Mouse (Mus musculus) thymus, adult 2 months (tissue): ENCODE measurements at regions not wholly inside any gene's neighbourhood (a gene's known extent, or its start where the extent isn't known, plus 50 kb on each side); places are given as distances from the start of the nearest gene placed in this dataset.

Source experiments
- DNase-seq: peaks from one replicate; pipeline ENCODE4 v3.0.0; 2021
- H3K27ac ChIP-seq: fragments of 200-500 bp; 2 replicates; pipeline ENCODE4 v1.5.1; 2012; ENCODE audit warnings: low read length, control low read depth; ENCODE audit not compliant: control insufficient read depth, insufficient read depth
- H3K27me3 ChIP-seq: fragments of 200-500 bp; 2 replicates; pipeline ENCODE4 v1.6.1; 2012; ENCODE audit warnings: mild to moderate bottlenecking, low read length, moderate library complexity, mixed read lengths; ENCODE audit not compliant: control insufficient read depth, insufficient read depth
- H3K36me3 ChIP-seq: fragments of 200-500 bp; 2 replicates; pipeline ENCODE4 v1.6.1; 2012; ENCODE audit warnings: mild to moderate bottlenecking, low read length, moderate library complexity; ENCODE audit not compliant: control insufficient read depth, insufficient read depth
- H3K4me1 ChIP-seq: fragments of 200-500 bp; replicated peaks from 2 replicates; pipeline ENCODE4 v1.6.1; 2012; ENCODE audit warnings: low read length; ENCODE audit not compliant: control insufficient read depth, insufficient read depth
- H3K4me3 ChIP-seq: fragments of 200-500 bp; 2 replicates; pipeline ENCODE4 v1.5.1; 2012; ENCODE audit warnings: mild to moderate bottlenecking, low read length, control low read depth, moderate library complexity; ENCODE audit not compliant: control insufficient read depth, insufficient read depth
- CTCF ChIP-seq: fragments of 200-500 bp; IDR thresholded peaks from 2 replicates; pipeline ENCODE4 v1.5.1; 2012; ENCODE audit warnings: mild to moderate bottlenecking, control low read depth, low read length, moderate library complexity, borderline replicate concordance; ENCODE audit not compliant: control insufficient read depth, poor library complexity, insufficient read depth; ENCODE audit errors: extremely low read depth
- POLR2A ChIP-seq: fragments of 200-500 bp; IDR thresholded peaks from 2 replicates; pipeline ENCODE4 v1.6.1; 2012; ENCODE audit warnings: mild to moderate bottlenecking, low read length, control low read depth, moderate library complexity; ENCODE audit not compliant: control insufficient read depth, poor library complexity, insufficient read depth; ENCODE audit errors: extremely low read depth
- WGBS: fragments of 180-500 bp; shearing (Covaris S2); methylation state at CpG from one replicate; pipeline ENCODE4 v1.1.7; 2018; 5-methylcytosine and 5-hydroxymethylcytosine counted together

- WGBS = 70% methylated on average over 6 of the region's 6 CpGs
- Histone ChIP-seq H3K27ac (no peak overlapping the region), H3K27me3 (no peaks in the 10 kb centered on the region), H3K36me3 (no peaks in the 10 kb centered on the region), H3K4me3 (no peak overlapping the region), H3K4me1 (no peaks in the 10 kb centered on the region)
- TF ChIP-seq CTCF = no peak
- no peak for TF ChIP-seq POLR2A
- DNase-seq = no peak
These were observed 731.6 kb downstream of the Ttll7 start for GRCm38 (mm10) chr3:147583697-147584315.

GRCm38 (mm10) chr3:147571850-147572249, 719.7 kb downstream of the Ttll7 start:
- DNase-seq = no peak
- TF ChIP-seq POLR2A (no peak), CTCF (no peak)
- Histone ChIP-seq H3K4me1 (no peaks in the 10 kb centered on the region), H3K27me3 (no peaks in the 10 kb centered on the region), H3K36me3 (no peaks in the 10 kb centered on the region), H3K4me3 (no peak overlapping the region), H3K27ac (no peak overlapping the region)
- 93% methylated on average over 4 of the region's 4 CpGs for WGBS

DNA sequence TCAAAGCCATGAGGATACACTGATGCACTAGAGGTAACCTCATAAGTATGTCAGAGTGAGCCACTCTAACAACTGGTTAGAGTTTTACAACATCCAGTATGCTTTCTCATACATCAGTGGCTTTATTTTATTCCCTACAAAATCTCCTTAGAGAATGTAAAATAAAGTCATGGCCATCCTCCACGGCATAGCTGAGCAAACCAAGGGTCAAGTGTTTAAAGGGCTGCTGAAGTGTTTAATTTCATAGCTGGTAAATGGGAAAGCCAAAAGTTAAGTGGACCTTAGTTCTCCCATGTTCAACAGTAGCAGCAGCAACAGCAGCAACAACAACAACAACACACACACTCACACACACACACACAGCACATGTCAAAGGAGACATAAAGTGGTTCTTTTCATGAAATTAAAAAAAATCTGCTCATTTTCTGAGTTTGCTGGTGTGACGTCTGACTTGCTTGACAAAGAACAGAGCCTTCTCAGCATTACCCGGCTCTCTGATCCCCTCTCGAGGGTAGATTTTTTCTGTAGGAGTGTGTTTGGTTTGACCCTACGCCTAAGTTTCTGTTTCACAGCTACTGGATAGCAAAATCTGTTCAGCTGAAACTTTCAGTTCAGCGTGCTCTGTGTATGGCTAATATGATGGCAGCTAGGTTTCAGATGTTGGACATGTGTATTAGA, 693.3 kb downstream of the Ttll7 start:
- no peaks in the 10 kb centered on the region for H3K4me1 ChIP-seq
- DNase-seq = no peak
- 90% methylated on average over 6 of the region's 6 CpGs for WGBS

DNA sequence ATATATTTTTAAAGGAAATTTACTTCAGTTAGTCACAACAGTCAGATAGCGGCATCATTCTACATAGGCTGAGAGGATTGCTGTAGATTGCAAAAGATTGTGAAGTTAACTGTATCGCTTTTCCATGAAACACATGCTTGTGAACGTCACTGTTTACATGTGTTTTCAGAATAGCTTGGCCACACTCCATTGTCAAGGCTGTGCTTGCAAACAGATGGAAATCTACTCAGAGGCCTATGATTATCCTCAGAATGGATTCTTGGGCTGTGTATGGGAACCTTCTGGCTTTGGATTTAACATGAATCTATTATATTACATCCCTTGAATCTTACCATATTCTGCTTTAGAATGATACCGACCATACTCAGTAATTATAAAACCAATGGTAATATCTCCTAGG, 690.1 kb downstream of the Ttll7 start:
- no peak overlapping the region for H3K27ac ChIP-seq
- H3K4me1 ChIP-seq = no peaks in the 10 kb centered on the region
- no peaks in the 10 kb centered on the region for H3K36me3 ChIP-seq
- 97% methylated on average over 4 of the region's 4 CpGs for WGBS
- DNase-seq = no peak
- H3K4me3 ChIP-seq = no peak overlapping the region
- TF ChIP-seq CTCF (no peak), POLR2A (no peak)
- no peaks in the 10 kb centered on the region for H3K27me3 ChIP-seq

More for the DNA sequence above, 693.3 kb downstream of the Ttll7 start:
- Histone ChIP-seq H3K27ac (no peak overlapping the region), H3K27me3 (no peaks in the 10 kb centered on the region), H3K4me3 (no peak overlapping the region), H3K36me3 (no peaks in the 10 kb centered on the region)
- TF ChIP-seq POLR2A = no peak
- no peak for TF ChIP-seq CTCF

DNA sequence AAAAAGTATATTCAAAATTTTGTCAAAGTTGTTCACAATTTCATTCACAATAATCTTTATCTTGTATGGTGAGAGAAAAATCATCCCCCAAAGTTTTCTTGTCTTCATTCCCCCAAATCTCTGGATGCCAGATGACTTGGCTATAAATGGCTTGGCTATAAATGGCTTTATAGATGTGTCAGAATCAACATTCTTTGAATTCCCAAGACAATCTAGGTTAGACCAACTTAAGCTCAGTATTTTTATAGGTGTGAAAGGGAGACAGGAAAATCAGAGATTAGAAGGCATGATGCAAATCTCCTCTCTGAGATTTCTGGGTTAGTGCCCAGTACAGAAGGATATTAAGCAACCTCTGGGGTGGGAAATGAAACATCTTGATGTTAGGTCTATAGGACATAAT, 685.4 kb downstream of the Ttll7 start:
- Histone ChIP-seq H3K27ac (no peak overlapping the region), H3K4me3 (no peak overlapping the region), H3K27me3 (no peaks in the 10 kb centered on the region), H3K4me1 (no peaks in the 10 kb centered on the region), H3K36me3 (no peaks in the 10 kb centered on the region)
- TF ChIP-seq POLR2A (no peak), CTCF (no peak)
- no peak for DNase-seq

DNA sequence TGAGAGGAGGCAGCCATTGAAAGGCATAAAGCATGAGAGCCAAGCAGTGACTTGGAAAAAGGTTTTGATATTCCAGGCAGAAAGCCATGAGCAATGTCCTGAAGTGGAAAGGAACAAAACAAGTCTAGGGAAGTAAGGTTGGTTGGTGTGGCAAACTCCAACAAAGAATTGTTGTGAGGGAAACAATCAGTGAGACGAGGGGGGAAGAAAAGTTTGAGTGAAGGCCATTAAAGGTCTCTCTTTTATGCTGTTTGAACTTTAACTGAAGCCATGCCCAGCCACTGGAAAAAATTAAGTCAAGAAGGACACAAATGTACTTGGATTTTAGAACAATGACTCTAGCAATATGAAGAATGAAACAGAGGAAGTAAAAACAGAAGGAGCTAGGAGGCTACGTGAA, 680.0 kb downstream of the Ttll7 start:
- 67% methylated on average over 2 of the region's 2 CpGs for WGBS
- Histone ChIP-seq H3K4me1 (no peaks in the 10 kb centered on the region), H3K27ac (no peak overlapping the region), H3K4me3 (no peak overlapping the region), H3K27me3 (no peaks in the 10 kb centered on the region), H3K36me3 (no peaks in the 10 kb centered on the region)
- no peak for TF ChIP-seq POLR2A
- no peak for TF ChIP-seq CTCF
- no peak for DNase-seq
